Mouse (Mus musculus) hindbrain, postnatal 0 days (tissue): Measurements from ENCODE around the gene Cdk2ap1. TPM values are rescaled to one million over a fixed set of nuclear protein-coding genes. Genes with fewer than 3 reads are reported as not detected.

Source experiments
- ATAC-seq: fragments of 200-750 bp; cut with Nextera tagmentation; 2 replicates; pipeline ENCODE4 v1.8.0; 2017; ENCODE audit warnings: mild to moderate bottlenecking, moderate TSS enrichment, moderate library complexity
- DNase-seq: peaks from one replicate; pipeline ENCODE4 v3.0.0-alpha.2; 2015; ENCODE audit warnings: low spot score
- H3K27ac ChIP-seq: fragments of 300-500 bp; sonication (generic); 2 replicates; pipeline ENCODE4 v1.5.1; 2014; ENCODE audit warnings: mild to moderate bottlenecking
- H3K27me3 ChIP-seq: fragments of 300-500 bp; sonication (generic); 2 replicates; pipeline ENCODE4 v1.6.1; 2014; ENCODE audit warnings: low read length, mixed read lengths; ENCODE audit not compliant: insufficient read depth
- H3K36me3 ChIP-seq: fragments of 300-500 bp; sonication (generic); 2 replicates; pipeline ENCODE4 v1.6.1; 2014; ENCODE audit warnings: low read length, mixed read lengths; ENCODE audit not compliant: insufficient read depth
- H3K4me1 ChIP-seq: fragments of 300-500 bp; sonication (generic); 2 replicates; pipeline ENCODE4 v1.6.1; 2014; ENCODE audit warnings: antibody characterized with exemption, low read length, mixed read lengths; ENCODE audit not compliant: insufficient read depth
- H3K4me2 ChIP-seq: fragments of 300-500 bp; sonication (generic); 2 replicates; pipeline ENCODE4 v1.6.1; 2014; ENCODE audit warnings: low read depth, mild to moderate bottlenecking, low read length, moderate library complexity, mixed read lengths
- H3K4me3 ChIP-seq: fragments of 300-500 bp; sonication (generic); 2 replicates; pipeline ENCODE4 v1.5.1; 2014; ENCODE audit warnings: low read length
- H3K9ac ChIP-seq: fragments of 300-500 bp; sonication (generic); replicated peaks from 2 replicates; pipeline ENCODE4 v1.6.1; 2014; ENCODE audit warnings: mild to moderate bottlenecking, low read length, moderate library complexity, mixed read lengths
- H3K9me3 ChIP-seq: fragments of 300-500 bp; sonication (generic); 2 replicates; pipeline ENCODE4 v1.6.1; 2016; ENCODE audit warnings: low read length, mixed read lengths
- CTCF ChIP-seq: IDR thresholded peaks from 2 replicates; pipeline ENCODE4 v1.5.1; 2016; ENCODE audit warnings: antibody characterized with exemption, control low read depth, low read depth
- WGBS: fragments of 180-500 bp; shearing (Covaris S2); extraction: QIAGEN DNeasy Blood & Tissue Kit; methylation state at CpG from one replicate; pipeline ENCODE4 v1.1.7; 2014; 5-methylcytosine and 5-hydroxymethylcytosine counted together
- polyA plus RNA-seq: library from polyadenylated mRNA; unstranded; fragments of >200 nt; fragmentation: Nextera tagmentation; extraction: Ambion mirVana; gene quantifications from 2 replicates; pipeline ENCODE4 v1.2.1, GENCODE M21; 2015
- total RNA-seq: library from RNA; depleted of rRNA; stranded (reverse); fragments of >200 nt; gene quantifications from 2 replicates; pipeline ENCODE4 v1.2.3, GENCODE M21; 2014

Gene Cdk2ap1
- total and polyA plus RNA-seq, 2 experiments from 2014 or later, result 102 to 209 TPM

DNA sequence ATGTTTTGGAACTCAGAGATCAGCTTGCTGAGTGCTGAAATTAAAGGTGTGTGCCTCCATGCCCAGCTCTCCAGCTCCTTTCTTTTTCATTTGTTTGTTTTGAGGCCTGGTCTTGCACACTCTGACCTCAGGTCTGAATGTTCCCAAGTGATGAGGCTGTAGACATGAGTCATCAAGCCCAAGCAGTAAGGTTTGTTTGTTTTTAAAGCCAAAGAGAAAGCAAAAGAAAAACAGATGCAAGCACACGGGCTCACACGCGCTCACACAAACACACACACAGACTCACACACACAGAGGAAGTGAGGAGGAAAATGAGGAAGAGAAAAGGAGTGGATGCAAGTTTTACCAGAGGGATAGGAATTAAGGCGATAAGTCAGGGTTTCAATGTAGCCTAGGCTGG is 14.3 kb upstream of the Cdk2ap1 start:
- WGBS, result 86% methylated on average over 4 of the region's 4 CpGs
- no peaks in the 10 kb centered on the region for H3K4me1 ChIP-seq

DNA sequence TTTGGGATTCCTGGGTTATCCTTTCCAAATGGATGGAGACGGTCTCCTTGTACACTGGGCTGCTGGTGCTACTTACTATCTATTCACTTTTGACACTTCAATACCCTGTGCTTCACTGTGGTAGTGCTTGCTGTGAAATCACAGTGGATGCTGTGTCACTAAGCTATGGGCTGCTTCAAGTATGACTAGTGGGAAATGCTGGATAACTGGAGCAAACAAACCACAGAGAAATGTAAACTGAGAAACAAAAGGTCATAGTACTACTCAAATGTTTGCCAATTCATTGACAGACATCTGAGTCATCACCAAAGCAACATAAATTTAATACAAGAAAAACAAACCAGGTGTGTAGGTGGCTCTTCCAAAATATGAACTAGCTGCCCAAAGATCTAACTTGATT is 13.5 kb upstream of the Cdk2ap1 start:
- H3K4me1 ChIP-seq, result no peaks in the 10 kb centered on the region
- no peak for ATAC-seq
- no peak overlapping the region for H3K4me3 ChIP-seq
- no peak for DNase-seq
- H3K4me2 ChIP-seq, result no peak overlapping the region
- H3K9me3 ChIP-seq, result no peaks in the 10 kb centered on the region
- no peak overlapping the region for H3K27ac ChIP-seq
- no peak overlapping the region for H3K9ac ChIP-seq
- no peaks in the 10 kb centered on the region for H3K27me3 ChIP-seq
- H3K36me3 ChIP-seq, result peaks cover 63% of the 10 kb centered on the region
- no peak for TF ChIP-seq CTCF
- WGBS, result 89% methylated on average over 1 of the region's 1 CpGs

More for the DNA sequence above, 14.3 kb upstream of the Cdk2ap1 start:
- Histone ChIP-seq H3K4me3 (no peak overlapping the region), H3K9me3 (no peaks in the 10 kb centered on the region), H3K27ac (no peak overlapping the region), H3K9ac (no peak overlapping the region), H3K36me3 (peaks cover 62% of the 10 kb centered on the region), H3K4me2 (no peak overlapping the region), H3K27me3 (no peaks in the 10 kb centered on the region)
- ATAC-seq (no peak), DNase-seq (no peak)
- no peak for TF ChIP-seq CTCF

DNA sequence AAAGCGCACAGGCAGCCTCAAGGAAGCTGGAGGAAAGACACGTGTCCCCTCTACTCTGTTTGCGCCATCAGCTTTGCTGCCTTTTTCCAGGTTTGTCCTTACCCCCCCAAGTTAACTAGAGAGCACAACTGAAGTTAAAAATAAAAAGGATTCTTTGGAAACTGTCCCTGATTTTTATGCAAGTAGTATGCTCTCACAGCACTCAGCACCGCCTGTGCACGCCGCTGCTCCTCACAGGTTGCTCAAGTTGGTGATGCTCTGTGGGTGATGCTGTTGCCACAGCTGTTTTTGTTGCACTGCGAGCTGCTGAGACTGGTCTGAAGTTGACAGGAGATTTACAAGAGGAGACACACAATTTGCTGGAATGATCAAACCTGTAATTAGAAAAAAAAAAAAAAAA is 11.4 kb upstream of the Cdk2ap1 start:
- no peak for DNase-seq
- Histone ChIP-seq H3K4me1 (no peaks in the 10 kb centered on the region), H3K27ac (no peak overlapping the region), H3K4me2 (no peak overlapping the region), H3K36me3 (peaks cover 62% of the 10 kb centered on the region), H3K9me3 (no peaks in the 10 kb centered on the region), H3K27me3 (no peaks in the 10 kb centered on the region), H3K4me3 (no peak overlapping the region), H3K9ac (no peak overlapping the region)
- ATAC-seq, result no peak
- 95% methylated on average over 7 of the region's 7 CpGs for WGBS
- no peak for TF ChIP-seq CTCF

DNA sequence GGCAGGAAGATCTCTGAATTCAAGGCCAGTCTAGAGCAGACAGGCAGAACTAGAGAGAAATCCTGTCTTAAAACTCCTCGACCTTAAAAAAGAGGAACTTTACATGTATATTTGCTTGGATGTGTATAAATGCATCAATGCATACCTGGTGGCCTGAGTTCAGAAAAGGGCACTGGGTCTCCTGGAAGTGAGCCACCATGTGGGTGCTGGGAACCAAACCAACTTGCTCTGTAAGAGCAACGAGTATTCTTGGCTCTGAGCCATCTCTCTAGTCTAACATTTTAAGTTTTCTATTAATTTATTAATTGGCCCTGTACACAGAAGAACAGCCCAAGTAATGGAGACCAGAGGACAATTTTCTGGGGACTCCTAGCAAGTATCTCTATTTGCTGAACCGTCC is 3.8 kb upstream of the Cdk2ap1 start:
- Histone ChIP-seq H3K36me3 (peaks cover 27% of the 10 kb centered on the region), H3K9me3 (no peaks in the 10 kb centered on the region), H3K27ac (no peak overlapping the region), H3K4me1 (no peaks in the 10 kb centered on the region), H3K9ac (no peak overlapping the region), H3K4me3 (no peak overlapping the region), H3K4me2 (no peak overlapping the region), H3K27me3 (no peaks in the 10 kb centered on the region)
- 71% methylated on average over 3 of the region's 3 CpGs for WGBS
- DNase-seq (no peak), ATAC-seq (no peak)
- no peak for TF ChIP-seq CTCF

DNA sequence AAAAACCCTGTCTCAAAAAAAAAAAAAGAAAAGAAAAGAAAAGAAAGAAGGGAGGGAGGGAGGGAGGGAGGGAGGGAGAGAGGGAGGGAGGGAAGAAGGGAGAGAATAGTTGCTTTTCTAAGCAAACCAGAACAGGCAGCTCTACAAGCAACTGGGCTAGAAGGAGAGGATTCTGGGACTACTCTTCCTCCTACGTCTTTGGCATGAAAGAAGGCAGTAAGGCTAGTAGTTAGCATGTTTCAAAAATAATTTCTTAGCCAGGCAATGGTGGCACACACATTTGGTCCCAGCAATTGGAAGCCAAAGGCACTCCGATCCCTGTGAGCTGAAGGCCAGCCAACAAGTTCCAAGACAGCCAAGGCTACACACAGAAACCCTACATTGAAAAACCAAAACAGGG is 2.9 kb upstream of the Cdk2ap1 start:
- ATAC-seq (no peak), DNase-seq (no peak)
- H3K4me1 ChIP-seq, result no peaks in the 10 kb centered on the region
- no peak overlapping the region for H3K9ac ChIP-seq
- no peak overlapping the region for H3K27ac ChIP-seq
- H3K27me3 ChIP-seq, result no peaks in the 10 kb centered on the region
- H3K4me2 ChIP-seq, result no peak overlapping the region
- TF ChIP-seq CTCF, result no peak
- H3K4me3 ChIP-seq, result no peak overlapping the region
- H3K9me3 ChIP-seq, result no peaks in the 10 kb centered on the region
- H3K36me3 ChIP-seq, result peaks cover 20% of the 10 kb centered on the region; the same call in 1 of the 2 replicates
- 85% methylated on average over 2 of the region's 2 CpGs for WGBS

DNA sequence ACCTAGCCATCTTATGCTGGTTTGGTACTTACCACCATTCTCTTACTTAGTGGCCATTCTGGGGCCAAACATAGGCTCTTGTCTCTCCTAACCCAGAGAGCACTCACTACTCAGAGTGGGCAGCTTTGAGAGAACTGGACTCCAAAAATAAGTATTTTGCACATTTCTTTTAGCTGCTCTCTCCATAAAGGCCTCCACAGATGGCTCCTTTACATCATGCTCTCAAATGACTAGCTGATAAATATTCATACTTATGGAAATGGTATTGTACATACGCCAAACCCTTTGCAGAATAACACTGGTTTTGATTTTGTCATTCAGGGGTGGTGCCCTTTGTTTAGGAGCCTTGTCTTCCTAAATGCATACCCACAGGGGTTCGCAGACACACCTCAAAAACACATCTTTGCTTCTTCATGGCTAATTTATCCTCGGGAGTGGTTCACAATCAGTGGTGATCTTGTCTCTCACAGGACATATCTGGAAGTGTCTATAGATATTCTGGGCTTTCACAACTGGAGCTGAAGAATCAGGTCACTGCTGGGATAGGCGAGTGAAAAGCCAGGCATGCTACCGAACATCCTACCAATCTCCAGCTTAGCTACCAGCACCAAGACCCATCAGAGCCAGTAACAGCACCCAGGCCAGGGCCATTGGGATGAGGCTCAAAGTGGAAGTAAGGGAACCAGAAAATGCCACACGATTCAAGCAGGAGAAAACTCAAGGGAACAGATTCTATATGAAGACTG is 1.5 kb upstream of the Cdk2ap1 start:
- WGBS, result 72% methylated on average over 6 of the region's 6 CpGs
- H3K4me1 ChIP-seq, result no peaks in the 10 kb centered on the region
- no peak overlapping the region for H3K4me2 ChIP-seq
- no peak overlapping the region for H3K4me3 ChIP-seq
- no peak overlapping the region for H3K9ac ChIP-seq
- no peak for TF ChIP-seq CTCF
- no peaks in the 10 kb centered on the region for H3K9me3 ChIP-seq
- no peaks in the 10 kb centered on the region for H3K27me3 ChIP-seq
- DNase-seq (no peak), ATAC-seq (no peak)
- peaks cover 7% of the 10 kb centered on the region; the same call in 1 of the 2 replicates for H3K36me3 ChIP-seq
- no peak overlapping the region for H3K27ac ChIP-seq

DNA sequence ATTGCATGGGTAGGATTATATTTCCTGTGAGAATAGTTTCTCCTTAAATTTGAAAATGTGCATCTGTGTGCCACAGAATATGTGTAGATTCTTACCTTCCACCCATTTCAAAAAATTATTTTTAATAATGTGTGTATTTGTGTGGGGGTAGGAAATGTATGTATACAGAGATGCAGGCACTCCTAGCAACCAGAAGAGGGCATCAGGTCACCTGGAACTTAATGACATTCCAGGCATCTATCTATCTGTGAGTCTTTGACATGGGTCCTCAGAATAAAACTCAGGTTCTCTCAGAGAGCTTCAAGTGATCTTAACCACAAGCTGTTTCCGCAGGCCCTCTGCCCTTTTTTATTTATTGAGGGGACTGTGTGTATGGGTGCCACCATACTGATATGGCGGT is 3.2 kb downstream of the Cdk2ap1 start:
- no peaks in the 10 kb centered on the region for H3K4me1 ChIP-seq
- H3K36me3 ChIP-seq, result no peaks in the 10 kb centered on the region
- no peak overlapping the region for H3K4me3 ChIP-seq
- 86% methylated on average over 2 of the region's 2 CpGs for WGBS
- no peak overlapping the region for H3K9ac ChIP-seq
- DNase-seq (no peak), ATAC-seq (no peak)
- peak; percentile 49 for TF ChIP-seq CTCF
- H3K9me3 ChIP-seq, result no peaks in the 10 kb centered on the region
- H3K4me2 ChIP-seq, result no peak overlapping the region
- H3K27ac ChIP-seq, result no peak overlapping the region
- no peaks in the 10 kb centered on the region for H3K27me3 ChIP-seq
